Mouse (Mus musculus) retina, postnatal 7 days (tissue): ENCODE measurements around the gene Apol7b.

Experiments used
- DNase-seq: peaks from one replicate; pipeline ENCODE4 v3.0.0-alpha.2; 2012; ENCODE audit warnings: low read depth, low spot score

Gene Apol7b

DNA sequence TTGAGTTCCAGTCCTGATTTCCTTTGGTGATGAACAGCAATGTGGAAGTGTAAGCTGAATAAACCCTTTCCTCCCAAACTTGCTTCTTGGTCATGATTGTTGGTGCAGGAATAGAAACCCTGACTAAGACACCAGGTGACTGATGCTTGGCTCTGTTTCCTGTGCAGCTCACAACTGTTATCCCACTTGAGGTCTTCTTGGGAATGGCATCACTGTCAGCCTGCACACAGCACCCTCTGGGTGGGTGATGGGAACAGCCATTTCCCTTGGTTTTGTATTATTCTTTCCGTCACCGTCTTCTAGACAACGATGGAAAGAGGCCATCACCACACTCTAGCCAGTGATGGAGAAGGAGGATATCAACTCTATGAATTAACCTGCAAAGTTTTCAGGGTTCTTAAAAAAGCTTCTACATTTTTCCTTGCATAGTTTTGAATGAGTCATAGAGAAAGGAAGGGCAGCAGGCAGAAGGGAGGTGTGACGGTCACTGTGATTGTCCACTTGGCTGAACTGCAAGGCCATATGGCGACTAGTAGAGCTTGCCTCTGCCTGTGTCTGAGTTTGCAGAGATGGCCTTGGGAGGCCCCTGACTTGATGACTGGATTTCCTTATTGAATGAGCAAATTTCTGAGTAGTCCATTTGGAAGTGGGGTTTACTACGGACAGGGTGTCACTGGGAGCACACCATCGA lies 62.8 kb downstream of the Apol7b start:
- DNase-seq: no peak

DNA sequence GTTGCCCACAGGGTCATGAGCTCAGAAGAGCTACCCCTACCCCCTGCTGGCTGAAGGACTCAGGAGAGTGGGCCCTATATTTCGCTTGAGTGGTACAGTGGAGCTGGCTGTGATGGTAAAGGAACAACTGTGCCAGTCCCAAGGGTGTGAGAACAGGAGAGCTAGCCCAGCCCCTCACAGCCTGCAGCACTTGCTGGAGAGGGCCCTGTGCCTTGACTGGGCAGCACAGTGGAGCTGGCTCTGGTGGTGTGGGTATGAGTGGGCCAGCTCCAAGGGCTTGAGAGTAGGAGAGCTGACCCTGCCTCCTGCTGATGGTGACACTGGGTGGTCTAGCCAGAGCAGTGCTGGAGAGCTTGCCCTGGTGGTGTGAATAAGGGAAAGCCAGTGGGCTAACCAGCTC lies 64.4 kb downstream of the Apol7b start:
- DNase-seq: no peak

DNA sequence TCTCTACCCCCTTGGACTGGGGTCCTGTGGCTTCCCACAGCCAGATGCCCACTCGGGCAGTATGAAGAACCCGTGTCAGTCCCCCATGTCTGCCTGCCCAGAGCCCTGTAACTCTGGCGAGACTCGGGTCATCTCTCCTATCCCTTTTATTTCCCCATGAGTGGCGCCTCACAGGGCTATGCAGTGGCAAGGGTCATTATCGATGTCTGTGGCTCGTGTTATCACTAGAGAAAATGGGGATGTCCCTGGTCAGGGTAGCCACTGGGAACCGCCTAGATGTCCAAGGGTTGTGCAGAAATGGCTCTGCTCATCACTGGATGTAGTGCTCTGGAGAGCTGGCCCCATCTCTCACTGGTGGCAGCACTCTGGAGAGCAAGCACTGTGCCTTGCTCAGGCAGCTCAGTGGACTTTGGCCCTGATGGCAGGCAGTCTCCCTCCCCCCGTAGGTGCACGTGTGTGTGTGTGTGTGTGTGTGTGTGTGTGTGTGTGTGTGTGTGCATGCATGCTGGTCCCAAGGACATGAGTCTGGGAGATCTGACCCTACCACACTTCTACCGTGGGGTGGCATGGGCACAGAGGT lies 64.9 kb downstream of the Apol7b start:
- no peak for DNase-seq

DNA sequence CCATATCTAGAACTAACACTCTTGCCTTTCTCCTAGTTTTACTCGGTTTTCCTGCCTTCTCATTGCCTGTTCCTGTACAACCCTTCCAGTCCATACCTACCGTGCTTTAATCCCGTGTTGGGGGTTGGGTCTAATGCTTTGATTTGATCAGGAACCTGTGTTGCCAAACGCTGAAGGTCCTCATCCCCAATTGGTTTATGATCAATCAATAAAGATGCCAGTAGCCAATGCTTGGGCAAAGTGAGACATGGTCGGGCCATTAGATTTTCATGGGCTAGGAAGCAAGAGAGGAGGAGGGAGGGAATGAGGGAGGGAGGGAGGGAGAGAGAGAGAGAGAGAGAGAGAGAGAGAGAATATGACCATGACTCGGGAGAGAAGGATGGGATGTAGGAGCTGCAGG lies 65.8 kb downstream of the Apol7b start:
- DNase-seq: no peak

DNA sequence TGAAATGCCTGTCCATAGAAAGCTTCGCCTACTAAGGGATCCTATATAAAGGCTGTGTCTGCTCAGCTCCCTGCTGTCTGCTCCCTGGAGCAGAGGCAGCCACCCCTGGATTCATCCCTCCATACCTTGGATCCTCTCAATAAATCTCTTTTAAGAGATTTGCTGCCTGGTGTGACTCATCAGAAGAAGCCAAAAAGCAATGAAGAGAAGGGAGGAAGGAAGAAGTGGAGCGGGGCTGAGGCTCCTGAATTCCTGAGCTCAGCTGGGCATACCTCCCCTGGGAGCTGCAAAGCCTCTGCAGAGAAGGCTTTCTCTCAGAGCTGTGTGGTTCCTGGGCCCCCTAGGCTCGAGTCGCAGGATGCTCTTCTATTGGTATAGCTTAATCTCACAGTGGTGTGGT lies 67.4 kb downstream of the Apol7b start:
- no peak for DNase-seq

DNA sequence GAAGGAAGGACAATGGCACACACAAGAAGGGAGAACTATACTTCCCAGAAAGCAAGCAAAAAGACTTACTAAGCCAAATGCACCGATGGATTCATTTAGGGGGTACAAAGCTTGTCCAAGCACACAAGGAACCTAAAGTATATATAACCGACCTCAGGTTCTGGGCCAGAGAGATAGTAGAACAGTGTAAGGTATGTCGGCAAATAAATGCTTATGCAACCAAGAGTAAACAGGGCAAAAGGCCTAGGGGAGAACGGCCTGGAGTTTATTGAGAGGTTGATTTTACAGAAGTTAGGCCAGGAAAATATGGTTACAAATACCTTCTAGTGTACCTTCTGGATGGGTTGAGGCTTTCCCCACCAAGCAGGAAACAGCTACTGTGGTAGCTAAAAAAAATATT lies 69.9 kb downstream of the Apol7b start:
- DNase-seq: no peak

DNA sequence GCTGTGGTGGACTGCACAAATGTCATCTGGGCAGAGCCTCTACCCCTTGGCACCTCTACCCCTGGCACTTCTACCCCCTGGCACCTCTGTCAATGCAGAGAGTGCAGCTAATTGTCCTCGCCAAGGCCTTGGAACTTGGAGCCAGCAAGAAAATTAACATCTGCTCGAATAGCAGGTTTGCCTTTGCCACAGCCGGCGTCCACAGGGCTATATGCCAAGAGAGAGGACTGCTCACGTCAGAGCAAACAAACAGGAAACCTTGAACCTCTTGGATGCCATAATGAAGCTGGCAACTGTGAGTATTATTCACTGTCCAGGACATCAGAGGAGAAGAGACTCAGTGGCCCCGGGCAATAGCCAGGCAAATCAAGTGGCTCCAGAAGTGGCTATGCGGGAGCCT lies 70.4 kb downstream of the Apol7b start:
- no peak for DNase-seq
